Mouse (Mus musculus) intestine, postnatal 0 days (tissue): ENCODE data around the gene Plod1. TPM values are rescaled to one million over a fixed set of nuclear protein-coding genes. Genes with fewer than 3 reads are reported as not detected.

Experiments used
- ATAC-seq: fragments of 200-750 bp; cut with Nextera tagmentation; 2 replicates; pipeline ENCODE4 v1.8.0; 2017; ENCODE audit warnings: mild to moderate bottlenecking, moderate TSS enrichment, moderate library complexity
- H3K27ac ChIP-seq: fragments of 300-500 bp; sonication (generic); 2 replicates; pipeline ENCODE4 v1.5.1; 2014; ENCODE audit warnings: mild to moderate bottlenecking, low read depth, low read length, moderate library complexity
- H3K27me3 ChIP-seq: fragments of 300-500 bp; sonication (generic); replicated peaks from 2 replicates; pipeline ENCODE4 v1.6.1; 2014; ENCODE audit warnings: low read length, mixed read lengths; ENCODE audit not compliant: control insufficient read depth, insufficient read depth
- H3K36me3 ChIP-seq: fragments of 300-500 bp; sonication (generic); 2 replicates; pipeline ENCODE4 v1.6.1; 2014; ENCODE audit warnings: mild to moderate bottlenecking, moderate library complexity; ENCODE audit not compliant: control insufficient read depth, insufficient read depth
- H3K4me1 ChIP-seq: fragments of 300-500 bp; sonication (generic); replicated peaks from 2 replicates; pipeline ENCODE4 v1.6.1; 2014; ENCODE audit warnings: antibody characterized with exemption, low read length, mixed read lengths; ENCODE audit not compliant: control insufficient read depth, insufficient read depth
- H3K4me2 ChIP-seq: fragments of 300-500 bp; sonication (generic); replicated peaks from 2 replicates; pipeline ENCODE4 v1.6.1; 2014; ENCODE audit warnings: low read depth, mild to moderate bottlenecking, moderate library complexity
- H3K4me3 ChIP-seq: fragments of 300-500 bp; sonication (generic); 2 replicates; pipeline ENCODE4 v1.5.1; 2014; ENCODE audit warnings: low read depth, low read length
- H3K9ac ChIP-seq: fragments of 300-500 bp; sonication (generic); 2 replicates; pipeline ENCODE4 v1.6.1; 2014; ENCODE audit warnings: mild to moderate bottlenecking, low read depth, low read length
- H3K9me3 ChIP-seq: fragments of 300-500 bp; sonication (generic); 2 replicates; pipeline ENCODE4 v1.6.1; 2016; ENCODE audit warnings: mixed run types; ENCODE audit not compliant: control insufficient read depth
- CTCF ChIP-seq: sonication (generic); IDR thresholded peaks from 2 replicates; pipeline ENCODE4 v1.5.1; 2016; ENCODE audit warnings: low read depth, mild to moderate bottlenecking, control low read depth, antibody characterized with exemption, moderate library complexity
- WGBS: fragments of 180-500 bp; shearing (Covaris S2); extraction: QIAGEN DNeasy Blood & Tissue Kit; methylation state at CpG from one replicate; pipeline ENCODE4 v1.1.7; 2014; 5-methylcytosine and 5-hydroxymethylcytosine counted together
- polyA plus RNA-seq: library from polyadenylated mRNA; unstranded; fragments of >200 nt; fragmentation: Nextera tagmentation; extraction: Ambion mirVana; gene quantifications from 2 replicates; pipeline ENCODE4 v1.2.1, GENCODE M21; 2015

Plod1 gene
- polyA plus RNA-seq, 1 experiment from 2014 or later = 28.8 TPM

DNA sequence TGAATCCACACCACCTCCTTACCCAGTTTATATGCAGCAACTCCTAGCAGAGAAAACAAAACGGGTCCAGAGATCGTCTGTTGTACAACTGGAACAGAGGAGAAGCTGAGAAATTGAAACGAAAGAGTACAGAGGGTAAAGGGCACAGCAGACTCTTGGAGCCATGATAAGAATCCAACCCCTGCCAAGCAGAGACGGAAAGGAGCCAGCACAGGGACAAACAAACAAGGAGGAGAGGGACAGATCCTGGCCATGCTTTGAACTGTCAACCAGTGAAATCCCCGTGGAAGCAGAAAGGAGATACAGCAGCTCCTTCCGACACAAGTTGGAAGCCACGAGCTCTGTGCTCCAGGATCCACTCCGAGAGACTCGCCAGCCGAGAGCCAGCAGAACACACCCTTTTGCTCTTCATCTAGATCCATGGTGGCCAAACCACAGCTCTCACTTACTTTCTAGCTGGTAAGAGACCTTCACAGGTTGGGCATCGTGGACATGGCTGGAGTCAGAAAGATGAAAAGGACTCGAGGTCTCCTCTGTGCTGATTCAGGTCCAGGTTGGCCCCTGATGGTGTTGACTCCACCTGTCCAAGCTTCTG lies 33.6 kb downstream of the Plod1 start:
- peak; percentile 16; the same call in 1 of the 2 replicates for ATAC-seq
- Histone ChIP-seq H3K4me3 (peak overlapping the region; percentile 98), H3K27me3 (no peaks in the 10 kb centered on the region), H3K4me1 (0 out of 2 replicates have a peak, but pooled peaks cover 10% of the 10 kb centered on the region), H3K4me2 (peak overlapping the region; percentile 76), H3K9ac (peak overlapping the region; percentile 8; the same call in 1 of the 2 replicates), H3K36me3 (peaks cover 37% of the 10 kb centered on the region), H3K9me3 (no peaks in the 10 kb centered on the region), H3K27ac (peak overlapping the region; percentile 90)
- 61% methylated on average over 12 of the region's 12 CpGs for WGBS
- no peak for TF ChIP-seq CTCF

DNA sequence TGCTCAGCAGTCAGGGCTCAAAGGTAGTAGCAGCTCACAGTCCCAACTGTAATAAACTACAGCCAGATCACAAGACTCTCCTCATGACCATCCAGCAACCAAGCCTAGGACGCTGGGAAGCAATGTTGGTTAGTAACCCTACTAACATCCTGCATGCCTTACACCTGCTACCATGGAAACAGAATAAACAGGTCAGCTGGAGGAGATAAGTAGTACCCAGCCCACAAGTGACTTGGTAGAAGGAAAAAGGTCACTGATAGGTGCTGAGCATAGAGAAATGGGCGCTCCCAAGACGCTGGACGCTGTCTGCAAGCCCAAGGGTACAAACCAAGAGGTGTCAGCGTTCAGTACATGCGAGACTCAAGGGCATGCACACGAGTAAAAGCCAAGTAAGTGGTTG lies 36.1 kb downstream of the Plod1 start:
- Histone ChIP-seq H3K9ac (no peak overlapping the region), H3K27me3 (no peaks in the 10 kb centered on the region), H3K36me3 (peaks cover 61% of the 10 kb centered on the region), H3K4me1 (0 out of 2 replicates have a peak, but pooled peaks cover 10% of the 10 kb centered on the region), H3K4me2 (no peak overlapping the region; the same call in 1 of the 2 replicates), H3K4me3 (no peak overlapping the region), H3K9me3 (no peaks in the 10 kb centered on the region), H3K27ac (peak overlapping the region; percentile 73)
- peak; percentile 88 for ATAC-seq
- 54% methylated on average over 7 of the region's 7 CpGs for WGBS
- TF ChIP-seq CTCF = no peak

DNA sequence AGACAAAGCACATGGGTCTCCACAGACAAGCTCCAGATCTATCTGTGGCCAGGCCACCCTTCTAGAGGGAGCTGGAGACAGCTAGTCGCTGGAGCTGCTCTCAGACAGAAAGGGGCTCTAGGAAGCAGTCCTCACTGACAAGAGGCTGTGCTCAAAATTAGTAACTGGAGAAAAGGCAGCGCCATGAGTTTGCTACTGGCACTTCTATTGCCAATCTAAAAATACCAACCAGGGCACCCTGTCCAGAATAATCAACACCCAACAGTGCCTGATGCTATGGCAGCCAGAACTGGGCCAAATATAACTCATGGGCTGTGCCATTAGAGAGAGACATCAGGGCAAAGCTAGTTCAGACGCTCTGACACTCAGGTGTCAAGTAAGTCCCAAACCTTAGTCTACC lies 39.2 kb downstream of the Plod1 start:
- H3K9ac ChIP-seq = no peak overlapping the region
- no peaks in the 10 kb centered on the region for H3K9me3 ChIP-seq
- no peaks in the 10 kb centered on the region for H3K27me3 ChIP-seq
- no peak for ATAC-seq
- 87% methylated on average over 3 of the region's 3 CpGs for WGBS
- H3K27ac ChIP-seq = no peak overlapping the region
- no peak overlapping the region for H3K4me2 ChIP-seq
- H3K4me3 ChIP-seq = no peak overlapping the region
- 0 out of 2 replicates have a peak, but pooled peaks cover 7% of the 10 kb centered on the region for H3K4me1 ChIP-seq
- no peak for TF ChIP-seq CTCF
- peaks cover 80% of the 10 kb centered on the region for H3K36me3 ChIP-seq

DNA sequence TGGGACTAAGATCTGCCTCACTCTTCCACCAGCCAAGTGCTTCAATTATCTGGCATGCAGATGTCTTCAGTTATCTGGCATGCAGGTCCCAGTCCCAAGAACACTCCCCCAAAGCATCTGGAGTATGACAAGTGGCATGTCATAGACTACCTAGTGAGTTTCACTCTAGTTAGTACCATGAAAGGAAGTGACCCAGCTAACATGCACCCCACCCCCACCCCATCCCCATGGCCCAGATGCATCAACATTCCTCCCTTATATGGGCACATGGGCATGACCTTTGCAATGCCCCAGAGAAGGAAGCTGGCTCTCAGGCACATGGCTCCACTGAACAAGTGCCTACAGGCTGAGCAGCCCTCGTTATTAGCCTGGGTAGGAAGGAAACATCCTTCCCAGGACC lies 40.2 kb downstream of the Plod1 start:
- H3K27ac ChIP-seq = no peak overlapping the region
- H3K4me2 ChIP-seq = no peak overlapping the region
- 68% methylated on average over 1 of the region's 1 CpGs for WGBS
- 0 out of 2 replicates have a peak, but pooled peaks cover 6% of the 10 kb centered on the region for H3K4me1 ChIP-seq
- TF ChIP-seq CTCF = no peak
- H3K9me3 ChIP-seq = no peaks in the 10 kb centered on the region
- no peak for ATAC-seq
- no peak overlapping the region for H3K9ac ChIP-seq
- peaks cover 83% of the 10 kb centered on the region for H3K36me3 ChIP-seq
- no peaks in the 10 kb centered on the region for H3K27me3 ChIP-seq
- no peak overlapping the region for H3K4me3 ChIP-seq

DNA sequence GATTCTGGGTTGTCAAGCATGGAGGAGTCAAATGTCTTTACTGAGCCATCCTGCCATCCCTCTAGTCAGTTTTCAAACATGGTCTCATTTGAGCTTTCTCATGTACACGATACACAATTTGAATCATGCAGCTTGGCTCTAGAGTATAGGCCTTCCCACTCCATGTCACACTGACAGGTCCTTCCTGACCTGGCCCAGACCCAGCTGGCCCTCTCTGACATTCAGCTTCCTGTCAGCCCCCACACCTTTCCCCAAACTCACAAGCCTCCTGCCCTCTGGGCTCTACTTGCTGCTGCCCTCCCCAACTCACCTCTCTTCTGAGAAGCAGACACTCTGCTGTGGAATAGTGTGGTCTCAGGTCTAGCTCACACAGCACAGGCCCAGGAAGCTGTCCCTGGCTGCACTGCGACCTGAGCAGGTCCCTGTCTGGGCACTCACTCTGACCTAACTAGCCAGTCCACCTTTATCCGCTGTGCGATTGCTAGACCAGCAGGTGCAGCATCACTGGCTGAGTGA lies 40.7 kb downstream of the Plod1 start:
- TF ChIP-seq CTCF = no peak
- H3K27ac ChIP-seq = no peak overlapping the region
- ATAC-seq = no peak
- H3K4me2 ChIP-seq = no peak overlapping the region
- H3K9ac ChIP-seq = no peak overlapping the region
- H3K4me1 ChIP-seq = 0 out of 2 replicates have a peak, but pooled peaks cover 6% of the 10 kb centered on the region
- H3K27me3 ChIP-seq = no peaks in the 10 kb centered on the region
- H3K4me3 ChIP-seq = no peak overlapping the region
- peaks cover 88% of the 10 kb centered on the region for H3K36me3 ChIP-seq
- no peaks in the 10 kb centered on the region for H3K9me3 ChIP-seq
- 87% methylated on average over 4 of the region's 4 CpGs for WGBS

DNA sequence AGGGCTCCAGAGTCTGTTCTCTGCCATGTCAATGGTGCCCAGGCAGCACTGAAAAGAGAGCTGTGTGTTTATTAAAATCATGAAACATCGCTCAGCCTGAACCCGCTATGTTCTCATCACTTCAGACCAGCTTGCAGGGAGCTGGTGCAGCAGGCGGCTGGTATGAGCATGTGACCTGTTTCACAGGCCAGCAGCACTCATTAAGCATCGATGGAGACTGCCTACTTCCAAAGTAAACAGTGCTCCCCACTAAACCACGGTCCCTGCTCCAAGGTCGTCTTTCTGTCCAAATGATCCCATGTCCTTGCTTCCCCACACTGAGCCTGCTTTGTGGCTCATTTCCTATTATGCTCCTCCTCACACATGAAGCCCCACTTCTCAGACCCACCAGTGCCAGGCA lies 46.2 kb downstream of the Plod1 start:
- H3K9me3 ChIP-seq = no peaks in the 10 kb centered on the region
- H3K4me3 ChIP-seq = no peak overlapping the region
- 68% methylated on average over 6 of the region's 6 CpGs for WGBS
- peaks cover 86% of the 10 kb centered on the region for H3K36me3 ChIP-seq
- no peak overlapping the region for H3K27ac ChIP-seq
- no peak overlapping the region for H3K9ac ChIP-seq
- no peaks in the 10 kb centered on the region for H3K27me3 ChIP-seq
- TF ChIP-seq CTCF = no peak
- no peaks in the 10 kb centered on the region for H3K4me1 ChIP-seq
- no peak for ATAC-seq
- H3K4me2 ChIP-seq = no peak overlapping the region
